Mouse (Mus musculus): Measurements from ENCODE around the gene Cntn3.

The Cntn3 gene

GRCm38 (mm10) chr6:102535599-102535998, 37.3 kb downstream of the Cntn3 start:
- TF ChIP-seq GATA4 (IDR thresholded peaks at IDR 0.05; ENCODE audit: insufficient replicate concordance, low read length) = no peak

GRCm38 (mm10) chr6:102523037-102523436, 49.9 kb downstream of the Cntn3 start:
- no peak for TF ChIP-seq GATA4 (IDR thresholded peaks at IDR 0.05; ENCODE audit: insufficient replicate concordance, low read length)

- no peak for TF ChIP-seq GATA4 (IDR thresholded peaks at IDR 0.05; ENCODE audit: insufficient replicate concordance, low read length)
Observed at GRCm38 (mm10) chr6:102520977-102521376, 51.9 kb downstream of the Cntn3 start.

- no peak for TF ChIP-seq GATA4 (IDR thresholded peaks at IDR 0.05; ENCODE audit: insufficient replicate concordance, low read length)
Observed at GRCm38 (mm10) chr6:102515231-102515630, 57.7 kb downstream of the Cntn3 start.

GRCm38 (mm10) chr6:102512085-102512484, 60.8 kb downstream of the Cntn3 start:
- TF ChIP-seq GATA4 (IDR thresholded peaks at IDR 0.05; ENCODE audit: insufficient replicate concordance, low read length) = no peak

- no peak for TF ChIP-seq GATA4 (IDR thresholded peaks at IDR 0.05; ENCODE audit: insufficient replicate concordance, low read length)
Observed at GRCm38 (mm10) chr6:102485509-102485908, 87.4 kb downstream of the Cntn3 start.

- TF ChIP-seq GATA4 (IDR thresholded peaks at IDR 0.05; ENCODE audit: insufficient replicate concordance, low read length) = no peak
Observed at GRCm38 (mm10) chr6:102478320-102479080, 94.4 kb downstream of the Cntn3 start.

GRCm38 (mm10) chr6:102438353-102438752, 134.5 kb downstream of the Cntn3 start:
- no peak for TF ChIP-seq GATA4 (IDR thresholded peaks at IDR 0.05; ENCODE audit: insufficient replicate concordance, low read length)

GRCm38 (mm10) chr6:102427549-102427948, 145.4 kb downstream of the Cntn3 start:
- TF ChIP-seq GATA4 (IDR thresholded peaks at IDR 0.05; ENCODE audit: insufficient replicate concordance, low read length) = no peak

- TF ChIP-seq GATA4 (IDR thresholded peaks at IDR 0.05; ENCODE audit: insufficient replicate concordance, low read length) = no peak
Observed at GRCm38 (mm10) chr6:102421781-102422180, 151.1 kb downstream of the Cntn3 start.

GRCm38 (mm10) chr6:102388590-102388989, 184.3 kb downstream of the Cntn3 start:
- no peak for TF ChIP-seq GATA4 (IDR thresholded peaks at IDR 0.05; ENCODE audit: insufficient replicate concordance, low read length)

- no peak for TF ChIP-seq GATA4 (IDR thresholded peaks at IDR 0.05; ENCODE audit: insufficient replicate concordance, low read length)
Observed at GRCm38 (mm10) chr6:102372112-102372511, 200.8 kb downstream of the Cntn3 start.

- no peak for TF ChIP-seq GATA4 (IDR thresholded peaks at IDR 0.05; ENCODE audit: insufficient replicate concordance, low read length)
Observed at GRCm38 (mm10) chr6:102363880-102364279, 209.0 kb downstream of the Cntn3 start.

GRCm38 (mm10) chr6:102363291-102363832, 209.5 kb downstream of the Cntn3 start:
- TF ChIP-seq GATA4 (IDR thresholded peaks at IDR 0.05; ENCODE audit: insufficient replicate concordance, low read length) = no peak

GRCm38 (mm10) chr6:102332144-102332543, 240.8 kb downstream of the Cntn3 start:
- no peak for TF ChIP-seq GATA4 (IDR thresholded peaks at IDR 0.05; ENCODE audit: insufficient replicate concordance, low read length)

GRCm38 (mm10) chr6:102326711-102327110, 246.2 kb downstream of the Cntn3 start:
- no peak for TF ChIP-seq GATA4 (IDR thresholded peaks at IDR 0.05; ENCODE audit: insufficient replicate concordance, low read length)
